Mouse (Mus musculus) midbrain, embryonic 16.5 days (tissue): ENCODE measurements around the gene Tldc2. TPM values are rescaled to one million over a fixed set of nuclear protein-coding genes. Genes with fewer than 3 reads are reported as not detected.

Experiments
- ATAC-seq: fragments of 200-750 bp; cut with Nextera tagmentation; 2 replicates; pipeline ENCODE4 v1.8.0; 2017; ENCODE audit warnings: moderate TSS enrichment
- H3K27ac ChIP-seq: fragments of 300-500 bp; sonication (generic); 2 replicates; pipeline ENCODE4 v1.5.1; 2014; ENCODE audit warnings: mild to moderate bottlenecking, low read length, mixed read lengths
- H3K27me3 ChIP-seq: fragments of 300-500 bp; sonication (generic); 2 replicates; pipeline ENCODE4 v1.6.1; 2014; ENCODE audit warnings: low read depth, low read length, mixed read lengths; ENCODE audit not compliant: control insufficient read depth, insufficient read depth
- H3K36me3 ChIP-seq: fragments of 300-500 bp; sonication (generic); 2 replicates; pipeline ENCODE4 v1.6.1; 2014; ENCODE audit warnings: mild to moderate bottlenecking, low read length, moderate library complexity, mixed read lengths; ENCODE audit not compliant: control insufficient read depth, insufficient read depth
- H3K4me1 ChIP-seq: fragments of 300-500 bp; sonication (generic); 2 replicates; pipeline ENCODE4 v1.6.1; 2014; ENCODE audit warnings: mild to moderate bottlenecking, low read length, mixed read lengths; ENCODE audit not compliant: control insufficient read depth, insufficient read depth
- H3K4me2 ChIP-seq: fragments of 300-500 bp; sonication (generic); 2 replicates; pipeline ENCODE4 v1.6.1; 2014; ENCODE audit warnings: mild to moderate bottlenecking, low read length, mixed read lengths
- H3K4me3 ChIP-seq: fragments of 300-500 bp; sonication (generic); 2 replicates; pipeline ENCODE4 v1.5.1; 2014; ENCODE audit warnings: low read depth, mild to moderate bottlenecking, low read length, moderate library complexity, mixed read lengths
- H3K9ac ChIP-seq: fragments of 300-500 bp; sonication (generic); 2 replicates; pipeline ENCODE4 v1.6.1; 2014; ENCODE audit warnings: low read depth, low read length, mixed read lengths
- H3K9me3 ChIP-seq: fragments of 300-500 bp; sonication (generic); replicated peaks from 2 replicates; pipeline ENCODE4 v1.6.1; 2014; ENCODE audit warnings: mild to moderate bottlenecking, low read length, mixed read lengths; ENCODE audit not compliant: control insufficient read depth, poor library complexity, severe bottlenecking
- WGBS: fragments of 180-500 bp; shearing (Covaris S2); extraction: QIAGEN DNeasy Blood & Tissue Kit; methylation state at CpG from one replicate; pipeline ENCODE4 v1.1.7; 2014; 5-methylcytosine and 5-hydroxymethylcytosine counted together
- polyA plus RNA-seq: library from polyadenylated mRNA; unstranded; fragments of >200 nt; fragmentation: Nextera tagmentation; extraction: Ambion mirVana; gene quantifications from 2 replicates; pipeline ENCODE4 v1.2.1, GENCODE M21; 2015

The Tldc2 gene
- polyA plus RNA-seq, 1 experiment from 2014 or later, result not detected

DNA sequence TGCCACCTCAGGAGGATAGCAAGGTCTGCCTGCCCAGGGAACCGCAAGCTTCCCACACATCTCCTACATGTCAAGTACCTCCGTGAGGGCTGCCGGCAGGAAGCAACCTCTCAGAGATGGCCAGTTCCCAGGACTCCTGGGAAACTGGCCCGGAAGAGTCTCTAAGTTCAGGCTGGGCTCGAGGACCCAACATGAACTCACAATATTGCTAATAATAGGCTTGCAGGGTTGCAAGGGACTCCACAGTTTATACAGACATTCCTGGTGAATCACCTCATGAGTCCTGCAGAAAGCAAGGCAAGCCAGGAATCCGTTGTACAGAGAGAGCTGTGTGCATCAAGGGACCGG lies 21.0 kb upstream of the Tldc2 start:
- peaks cover 45% of the 10 kb centered on the region for H3K4me1 ChIP-seq
- H3K4me3 ChIP-seq, result no peak overlapping the region
- no peaks in the 10 kb centered on the region for H3K36me3 ChIP-seq
- no peaks in the 10 kb centered on the region for H3K9me3 ChIP-seq
- no peak overlapping the region for H3K27ac ChIP-seq
- no peaks in the 10 kb centered on the region for H3K27me3 ChIP-seq
- no peak overlapping the region for H3K9ac ChIP-seq
- ATAC-seq, result no peak
- WGBS, result 82% methylated on average over 7 of the region's 7 CpGs
- no peak overlapping the region for H3K4me2 ChIP-seq

DNA sequence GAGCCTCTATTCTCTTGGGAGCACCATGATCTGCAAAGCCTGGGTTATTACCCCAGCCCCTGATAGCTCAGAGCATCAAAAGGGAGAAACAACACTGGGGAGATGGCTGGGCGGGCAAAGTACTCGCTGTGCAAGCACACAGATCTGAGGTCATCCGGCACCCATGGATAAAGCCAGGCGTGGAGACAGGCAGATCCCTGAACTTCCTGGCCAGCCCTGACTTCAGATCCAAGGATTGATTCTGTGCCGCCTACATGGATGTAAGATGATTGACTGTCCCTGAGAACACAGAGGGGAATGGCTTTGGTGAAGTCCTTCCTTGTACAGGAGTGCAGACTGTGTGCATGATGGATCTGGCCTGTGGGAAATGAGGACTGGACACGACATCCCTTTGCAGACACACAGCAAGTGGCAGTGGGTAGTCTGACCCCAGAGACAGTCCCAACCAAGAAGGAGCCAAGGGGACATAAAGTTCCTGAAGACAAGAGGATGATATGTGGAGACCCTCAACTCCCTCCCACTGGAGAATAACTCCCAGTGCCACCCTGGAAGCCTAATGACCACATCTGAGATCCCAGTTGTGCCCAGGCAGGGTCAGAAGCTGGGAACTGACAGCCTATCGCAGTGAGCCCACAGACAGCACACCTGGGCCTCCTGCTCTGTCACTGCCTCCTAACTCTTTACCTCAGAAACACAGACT lies 20.0 kb upstream of the Tldc2 start:
- no peaks in the 10 kb centered on the region for H3K27me3 ChIP-seq
- 87% methylated on average over 7 of the region's 7 CpGs for WGBS
- H3K4me3 ChIP-seq, result no peak overlapping the region
- H3K9ac ChIP-seq, result no peak overlapping the region
- H3K36me3 ChIP-seq, result no peaks in the 10 kb centered on the region
- no peak overlapping the region for H3K27ac ChIP-seq
- peaks cover 54% of the 10 kb centered on the region for H3K4me1 ChIP-seq
- no peak for ATAC-seq
- no peaks in the 10 kb centered on the region for H3K9me3 ChIP-seq
- H3K4me2 ChIP-seq, result no peak overlapping the region

DNA sequence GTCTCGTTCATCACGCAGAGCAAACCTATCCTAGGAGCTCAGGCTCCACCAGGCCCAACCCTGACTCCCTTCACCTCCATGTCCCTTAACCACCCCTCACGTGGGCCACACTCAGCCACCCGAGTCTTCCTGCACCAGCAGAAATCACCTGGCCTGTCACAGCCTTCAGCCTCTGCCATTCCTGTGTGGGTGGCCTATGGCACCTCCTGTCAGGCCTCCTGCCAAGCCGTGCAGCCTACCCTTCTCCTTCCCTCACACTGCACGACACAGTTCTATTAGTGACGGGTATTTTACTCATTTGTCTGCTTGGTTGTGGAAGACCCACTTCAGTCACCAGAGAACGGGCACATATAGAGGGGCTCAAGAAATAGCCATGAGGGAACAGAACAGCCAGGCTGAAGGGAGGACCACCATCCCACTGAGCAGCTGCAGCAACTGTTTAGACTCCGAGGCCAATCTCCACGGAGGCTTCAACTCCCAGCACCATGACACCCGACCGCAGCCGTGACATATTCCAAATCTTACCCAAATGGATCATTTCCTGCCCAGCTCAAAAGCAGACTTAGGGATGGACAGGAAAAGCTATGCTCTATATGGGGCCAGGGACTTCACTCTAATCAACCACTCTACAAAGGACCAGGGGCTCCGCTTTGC lies 18.0 kb upstream of the Tldc2 start:
- Histone ChIP-seq H3K27me3 (no peaks in the 10 kb centered on the region), H3K4me1 (peaks cover 73% of the 10 kb centered on the region), H3K4me3 (no peak overlapping the region), H3K4me2 (peak overlapping the region; percentile 14; the same call in 1 of the 2 replicates), H3K27ac (peak overlapping the region; percentile 61), H3K36me3 (0 out of 2 replicates have a peak, but pooled peaks cover 2% of the 10 kb centered on the region), H3K9ac (peak overlapping the region; percentile 48), H3K9me3 (no peaks in the 10 kb centered on the region)
- 49% methylated on average over 14 of the region's 14 CpGs for WGBS
- no peak for ATAC-seq

DNA sequence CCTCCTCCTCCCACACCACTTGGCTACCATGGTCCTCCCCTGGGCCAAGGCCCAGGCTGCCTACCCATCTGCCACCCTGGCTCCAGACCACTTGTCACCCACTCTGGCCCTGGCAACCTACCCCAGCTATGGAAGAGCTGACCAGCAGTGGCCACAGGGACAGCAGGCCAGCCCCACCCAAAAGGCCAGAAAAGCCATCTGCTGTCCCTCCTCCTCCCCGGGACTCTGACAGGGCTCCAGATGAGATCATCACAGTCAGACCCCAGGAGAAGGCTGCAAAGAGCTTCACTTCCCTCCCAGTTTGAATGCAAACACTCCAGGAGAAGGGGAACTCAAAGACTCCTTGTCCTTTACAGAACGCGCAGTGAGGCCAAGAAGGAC lies 17.5 kb upstream of the Tldc2 start:
- no peaks in the 10 kb centered on the region for H3K27me3 ChIP-seq
- 0 out of 2 replicates have a peak, but pooled peaks cover 2% of the 10 kb centered on the region for H3K36me3 ChIP-seq
- peak overlapping the region; percentile 46 for H3K9ac ChIP-seq
- 27% methylated on average over 3 of the region's 3 CpGs for WGBS
- peak overlapping the region; percentile 14; the same call in 1 of the 2 replicates for H3K4me2 ChIP-seq
- no peaks in the 10 kb centered on the region for H3K9me3 ChIP-seq
- ATAC-seq, result peak; percentile 11; the same call in 1 of the 2 replicates
- peak overlapping the region; percentile 61 for H3K27ac ChIP-seq
- H3K4me1 ChIP-seq, result peaks cover 74% of the 10 kb centered on the region
- no peak overlapping the region for H3K4me3 ChIP-seq

DNA sequence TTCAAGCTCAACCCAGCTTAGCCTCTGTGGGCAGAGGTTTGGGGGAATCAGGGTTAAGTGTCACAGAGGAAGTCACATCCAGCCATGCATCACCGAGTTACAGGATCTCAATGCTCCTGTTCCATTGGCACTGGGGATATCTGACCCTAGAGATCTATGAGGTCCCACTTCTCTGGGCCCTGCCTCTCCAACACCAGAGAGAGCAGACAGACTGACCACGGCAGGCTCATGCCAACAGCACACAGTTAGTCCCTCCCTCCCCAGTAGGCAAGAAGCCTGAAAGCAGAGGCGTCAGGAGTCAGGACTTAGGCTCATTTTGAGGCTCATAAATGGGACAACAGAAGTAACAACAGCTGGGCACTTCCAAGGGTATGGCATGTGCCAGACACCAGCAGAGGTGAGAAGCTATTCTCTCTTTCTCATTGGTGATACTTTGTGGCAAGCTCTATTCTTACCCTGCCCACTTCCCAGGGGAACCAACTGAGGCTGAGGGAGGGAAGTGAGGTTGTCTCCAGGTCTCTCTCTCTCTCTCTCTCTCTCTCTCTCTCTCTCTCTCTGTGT lies 17.0 kb upstream of the Tldc2 start:
- Histone ChIP-seq H3K27me3 (no peaks in the 10 kb centered on the region), H3K4me2 (peak overlapping the region; percentile 14; the same call in 1 of the 2 replicates), H3K9ac (peak overlapping the region; percentile 46; the same call in 1 of the 2 replicates), H3K4me3 (no peak overlapping the region), H3K27ac (peak overlapping the region; percentile 61; the same call in 1 of the 2 replicates), H3K4me1 (peaks cover 74% of the 10 kb centered on the region), H3K9me3 (no peaks in the 10 kb centered on the region), H3K36me3 (0 out of 2 replicates have a peak, but pooled peaks cover 2% of the 10 kb centered on the region)
- WGBS, result 28% methylated on average over 3 of the region's 3 CpGs
- no peak for ATAC-seq

DNA sequence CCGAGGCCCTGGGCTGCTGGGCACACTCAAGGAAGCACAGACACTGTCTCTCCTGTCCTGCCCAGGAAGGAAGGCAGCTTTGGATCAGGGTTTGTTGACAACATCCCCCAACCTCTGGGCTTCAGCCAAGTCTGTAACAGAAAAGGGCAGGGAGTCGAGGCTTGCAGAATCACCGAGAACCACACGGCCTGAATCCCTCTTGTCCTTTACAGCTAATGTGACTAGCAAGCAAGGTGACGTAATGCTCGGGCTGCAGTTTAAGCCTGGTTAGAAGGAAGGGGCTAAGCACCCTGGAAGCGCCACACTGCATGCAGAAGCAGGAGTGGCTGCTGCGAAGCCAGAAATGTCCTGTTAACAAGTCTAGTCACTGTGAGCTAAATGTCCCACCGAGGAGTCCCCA lies 16.5 kb upstream of the Tldc2 start:
- H3K9me3 ChIP-seq, result no peaks in the 10 kb centered on the region
- H3K27me3 ChIP-seq, result no peaks in the 10 kb centered on the region
- 0 out of 2 replicates have a peak, but pooled peaks cover 2% of the 10 kb centered on the region for H3K36me3 ChIP-seq
- WGBS, result 40% methylated on average over 9 of the region's 9 CpGs
- H3K4me3 ChIP-seq, result no peak overlapping the region
- H3K27ac ChIP-seq, result peak overlapping the region; percentile 45
- no peak for ATAC-seq
- no peak overlapping the region for H3K9ac ChIP-seq
- H3K4me2 ChIP-seq, result peak overlapping the region; percentile 17; the same call in 1 of the 2 replicates
- peaks cover 74% of the 10 kb centered on the region for H3K4me1 ChIP-seq

DNA sequence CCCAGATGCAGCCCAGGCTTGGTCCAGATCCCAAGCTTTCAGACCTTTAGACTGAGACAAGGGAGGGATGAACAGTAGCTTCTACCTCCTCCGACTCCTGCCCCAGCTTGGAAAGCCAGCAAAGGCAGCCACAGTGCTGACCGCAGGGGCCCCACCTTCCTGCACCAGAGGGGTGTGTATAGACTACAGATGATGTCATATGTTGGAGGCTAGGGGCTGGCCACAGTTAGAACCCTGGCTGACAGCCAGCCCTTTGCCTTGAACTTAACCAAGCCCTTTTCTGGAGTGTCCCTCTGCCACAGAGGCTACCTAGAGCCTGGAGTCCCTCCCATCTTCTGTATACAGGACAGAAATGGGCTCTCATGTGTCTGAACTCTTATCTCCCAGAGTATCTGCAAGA lies 15.3 kb upstream of the Tldc2 start:
- Histone ChIP-seq H3K9me3 (no peaks in the 10 kb centered on the region), H3K36me3 (0 out of 2 replicates have a peak, but pooled peaks cover 2% of the 10 kb centered on the region), H3K4me2 (peak overlapping the region; percentile 9; the same call in 1 of the 2 replicates), H3K27me3 (no peaks in the 10 kb centered on the region), H3K9ac (0 out of 2 replicates have a peak overlapping the region, but pooled peaks have one; percentile 25), H3K4me1 (peaks cover 84% of the 10 kb centered on the region), H3K4me3 (no peak overlapping the region), H3K27ac (peak overlapping the region; percentile 19; the same call in 1 of the 2 replicates)
- ATAC-seq, result no peak
- WGBS, result 48% methylated on average over 2 of the region's 2 CpGs

DNA sequence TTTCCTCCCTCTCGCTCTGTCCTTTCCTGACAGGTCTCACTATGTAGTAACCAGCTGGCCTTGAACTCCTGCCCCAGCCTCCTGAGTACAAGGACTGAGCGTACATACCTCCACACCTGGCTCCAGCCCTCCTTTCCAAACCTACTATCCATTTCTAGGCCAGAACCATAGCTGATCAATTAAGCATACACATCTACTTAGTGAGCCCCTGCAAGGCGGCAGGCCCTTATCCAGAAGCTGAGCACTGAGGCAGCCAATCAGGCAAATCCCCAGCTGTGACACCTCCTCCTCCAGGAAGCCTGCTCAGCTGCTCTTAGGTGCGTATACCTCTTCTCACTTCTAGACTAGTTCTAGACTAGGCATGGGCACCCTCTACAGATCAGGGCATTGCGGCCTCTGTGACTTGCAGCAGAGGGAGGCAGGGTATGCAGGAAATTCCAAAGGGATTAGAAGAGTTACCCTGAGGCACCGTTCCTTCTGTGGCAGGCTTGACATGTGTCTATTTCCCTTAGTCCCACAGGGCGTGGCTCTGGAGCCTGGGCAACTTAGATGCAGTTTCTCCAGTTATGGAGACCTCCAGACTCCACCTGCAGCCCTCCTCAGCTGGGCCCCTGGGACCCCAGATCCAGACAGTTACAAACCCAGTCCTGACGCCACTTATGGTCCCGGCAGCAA lies 14.4 kb upstream of the Tldc2 start:
- no peak overlapping the region for H3K4me3 ChIP-seq
- H3K4me1 ChIP-seq, result peaks cover 93% of the 10 kb centered on the region
- no peak for ATAC-seq
- no peak overlapping the region for H3K27ac ChIP-seq
- no peaks in the 10 kb centered on the region for H3K9me3 ChIP-seq
- 71% methylated on average over 9 of the region's 9 CpGs for WGBS
- H3K27me3 ChIP-seq, result no peaks in the 10 kb centered on the region
- no peak overlapping the region for H3K4me2 ChIP-seq
- H3K36me3 ChIP-seq, result 0 out of 2 replicates have a peak, but pooled peaks cover 2% of the 10 kb centered on the region
- H3K9ac ChIP-seq, result no peak overlapping the region
